Mouse (Mus musculus): Measurements from ENCODE around the gene Bhmt2.

Gene Bhmt2

GRCm38 (mm10) chr13:93637282-93638245, 36.5 kb downstream of the Bhmt2 start, which contains the start of gene Bhmt:
Gene Bhmt, minus strand, starts transcription at chr13:93637961.
- DNase-seq: peak; percentile 38 to 57

GRCm38 (mm10) chr13:93636561-93636960, 37.5 kb downstream of the Bhmt2 start:
- no peak for DNase-seq

GRCm38 (mm10) chr13:93632927-93633326, 41.2 kb downstream of the Bhmt2 start:
- no peak for DNase-seq

- no peak for DNase-seq
These were observed 43.0 kb downstream of the Bhmt2 start for GRCm38 (mm10) chr13:93630941-93631705.

GRCm38 (mm10) chr13:93628861-93629260, 45.2 kb downstream of the Bhmt2 start:
- no peak for DNase-seq

GRCm38 (mm10) chr13:93614361-93614948, 59.6 kb downstream of the Bhmt2 start:
- peak; percentile 83 to 87 for DNase-seq

GRCm38 (mm10) chr13:93613771-93614170, 60.3 kb downstream of the Bhmt2 start:
- DNase-seq: no peak

- peak; percentile 81 to 89 for DNase-seq
These were observed 61.2 kb downstream of the Bhmt2 start for GRCm38 (mm10) chr13:93612660-93613607.

GRCm38 (mm10) chr13:93608476-93608875, 65.6 kb downstream of the Bhmt2 start:
- DNase-seq: peak in 1 of 2 experiments; percentile 15

GRCm38 (mm10) chr13:93607701-93608100, 66.4 kb downstream of the Bhmt2 start:
- no peak for DNase-seq

- DNase-seq: peak; percentile 86
These were observed 67.1 kb downstream of the Bhmt2 start for GRCm38 (mm10) chr13:93606868-93607578.
